Mouse (Mus musculus) cerebellum, postnatal 25 days (tissue): ENCODE data around the gene Dicer1.
"Not testable (repeated sequence)": the region's sequence is repeated elsewhere in the genome, so short reads cannot be mapped to it uniquely, and the experiment has no call there.

Source experiments
- DNase-seq, 2 experiments: peaks; one replicate each; pipeline ENCODE4 v3.0.0; 2021; ENCODE audit warnings: mixed read lengths in 2 of 2

Gene Dicer1

DNA sequence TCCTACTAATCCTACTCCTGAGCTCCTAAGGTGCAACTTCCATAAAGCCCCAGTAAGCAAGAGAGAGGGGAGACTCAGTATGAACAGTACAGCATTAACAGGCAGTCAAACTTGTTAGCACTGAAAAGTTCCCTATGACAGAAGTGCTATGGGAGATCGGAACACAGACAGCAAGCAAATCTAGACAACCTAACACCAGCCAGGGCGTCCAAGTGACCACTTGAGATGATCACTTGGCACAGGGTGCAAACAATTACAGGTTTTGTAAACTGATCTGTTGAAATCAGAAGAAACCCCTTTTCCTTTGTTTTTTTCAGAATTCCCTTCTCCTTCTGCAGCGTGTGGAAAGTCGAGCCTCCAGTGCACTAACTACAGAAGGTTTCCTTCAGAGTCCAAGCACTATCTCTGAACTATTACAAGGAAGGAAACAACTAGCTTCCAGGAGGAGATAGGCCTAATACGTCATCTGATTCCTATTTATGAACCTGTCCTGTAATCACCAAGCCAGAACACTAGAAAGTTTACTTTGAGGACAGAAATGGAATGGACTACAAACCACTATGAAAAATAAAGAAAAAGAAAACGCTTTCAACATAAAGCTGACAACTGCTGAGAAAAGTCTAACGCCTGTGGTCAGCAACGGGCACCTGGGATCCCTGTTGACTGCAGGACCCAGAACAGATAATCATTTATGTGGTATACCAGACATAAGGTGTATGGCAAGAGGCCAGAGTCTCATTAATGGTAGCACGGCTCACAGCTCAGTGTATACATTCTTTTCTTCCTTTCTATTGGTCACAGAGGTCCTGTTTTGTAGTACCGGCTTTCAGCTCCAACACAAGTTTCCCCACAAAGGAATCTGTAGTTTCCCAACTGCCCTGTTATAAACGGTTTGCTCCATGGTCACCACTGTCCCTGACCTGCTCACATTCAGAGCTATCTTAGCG, 10.6 kb downstream of the Dicer1 start:
- no peak for DNase-seq

DNA sequence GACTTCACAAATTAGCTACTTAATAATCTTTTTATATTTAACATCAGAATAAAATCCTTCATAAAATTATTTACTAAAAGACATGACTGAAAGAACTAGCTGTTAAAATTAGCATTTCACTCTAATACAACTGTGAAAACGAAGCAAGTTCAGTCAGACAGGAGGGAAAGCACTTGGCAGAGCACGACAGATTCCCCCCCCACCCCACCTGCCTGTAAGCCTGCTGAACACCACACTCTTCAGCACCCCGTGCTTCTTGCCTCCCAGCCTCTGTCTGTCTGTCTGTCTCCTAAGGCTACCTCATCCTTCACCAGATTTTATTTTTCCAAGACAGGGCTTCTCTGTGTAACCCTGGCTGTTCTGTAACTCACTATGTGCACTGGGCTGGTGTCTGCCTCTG, 12.8 kb downstream of the Dicer1 start:
- DNase-seq, result peak in 1 of 2 experiments; percentile 38

DNA sequence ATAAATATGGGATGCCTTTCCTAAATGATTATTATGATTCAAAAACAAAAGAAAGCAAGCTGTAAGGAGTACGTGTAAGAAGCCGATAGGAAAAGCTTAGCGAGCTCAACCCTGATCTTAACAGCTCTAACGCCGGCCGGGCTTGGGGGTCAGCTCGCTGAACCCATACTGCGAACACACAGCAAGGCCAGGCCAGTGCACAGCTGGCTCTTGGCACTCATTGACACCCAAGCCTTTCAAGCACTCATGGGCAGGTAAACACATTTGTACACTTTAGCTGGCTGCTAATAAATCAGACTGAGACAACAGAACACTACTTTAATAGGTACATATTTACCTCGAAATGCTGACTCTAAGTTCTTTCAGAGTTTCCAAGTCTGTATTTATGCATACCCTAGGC, 13.3 kb downstream of the Dicer1 start:
- DNase-seq, result no peak

DNA sequence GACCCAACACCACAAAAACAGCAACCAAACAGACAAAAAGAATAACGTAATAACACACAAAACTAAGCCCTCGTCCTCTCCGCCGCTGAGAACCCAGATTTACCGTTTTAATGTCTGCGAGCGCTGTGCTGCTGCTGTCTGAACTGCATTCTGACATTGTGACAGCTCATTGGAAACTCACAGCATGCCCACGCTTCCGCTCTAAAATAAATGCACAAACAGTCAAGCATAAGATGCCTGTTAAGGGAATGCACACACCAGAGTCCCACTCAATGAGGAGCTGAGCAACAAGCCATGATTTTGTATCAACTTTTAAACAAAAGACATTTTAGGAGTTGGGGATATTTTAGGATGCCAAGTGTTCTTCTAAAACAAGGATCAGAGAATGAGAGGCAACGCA, 14.1 kb downstream of the Dicer1 start:
- no peak for DNase-seq

DNA sequence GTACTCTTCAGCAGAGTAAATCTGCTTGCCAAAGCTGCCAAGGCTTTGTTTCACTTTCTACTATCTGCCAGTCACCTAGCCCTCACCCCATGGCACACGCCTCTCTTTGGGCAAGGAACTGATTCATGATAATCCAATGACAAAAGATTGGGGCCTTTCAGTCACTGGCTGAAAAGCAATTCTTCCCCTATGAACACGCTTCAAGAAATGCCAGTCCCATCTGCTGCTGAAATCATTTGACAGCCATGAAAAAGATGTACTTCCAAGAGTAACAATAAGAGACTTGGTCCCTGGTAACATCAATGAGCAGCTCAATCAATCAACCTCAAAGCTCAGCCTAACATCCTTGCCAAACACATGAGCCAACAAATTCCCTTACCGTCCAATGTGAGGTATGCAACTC, 15.8 kb downstream of the Dicer1 start:
- no peak for DNase-seq

DNA sequence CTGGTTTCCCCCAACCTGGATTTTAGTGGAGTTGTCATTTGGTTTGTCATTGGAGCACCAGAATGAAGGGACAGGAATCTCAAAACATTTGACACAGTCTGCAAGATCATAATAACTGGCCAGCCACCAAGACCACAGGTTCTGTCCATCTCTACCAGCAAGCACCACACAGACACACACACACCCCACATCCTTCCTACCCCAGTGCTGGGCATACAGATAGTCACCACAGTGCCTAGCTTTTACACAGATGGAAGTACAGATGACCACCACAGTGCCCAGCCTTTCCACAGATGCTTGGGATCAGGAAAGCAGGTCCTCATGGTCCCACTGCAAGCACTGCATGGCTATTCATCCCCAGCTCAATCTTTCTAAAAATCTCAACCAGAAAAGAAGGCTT, 18.6 kb downstream of the Dicer1 start:
- DNase-seq, result no peak

DNA sequence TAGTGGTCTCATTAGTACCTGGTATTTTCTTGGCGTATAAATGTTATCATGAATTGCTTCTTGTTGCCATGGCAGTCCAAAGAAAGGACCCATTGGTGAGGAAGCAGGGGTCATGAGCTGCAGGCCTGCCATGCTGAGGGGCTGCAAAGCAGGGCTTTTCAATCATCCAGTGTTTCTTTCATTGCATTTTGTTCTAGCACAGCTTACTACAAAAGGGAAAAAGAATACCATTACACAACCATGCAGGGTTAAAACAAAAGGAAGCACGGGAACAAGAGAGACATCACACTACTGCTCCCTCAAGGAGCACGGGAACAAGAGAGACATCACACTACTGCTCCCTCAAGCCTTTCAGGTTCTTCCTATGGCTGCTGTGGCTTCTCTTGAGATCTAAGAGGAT, 20.0 kb downstream of the Dicer1 start:
- no peak for DNase-seq

DNA sequence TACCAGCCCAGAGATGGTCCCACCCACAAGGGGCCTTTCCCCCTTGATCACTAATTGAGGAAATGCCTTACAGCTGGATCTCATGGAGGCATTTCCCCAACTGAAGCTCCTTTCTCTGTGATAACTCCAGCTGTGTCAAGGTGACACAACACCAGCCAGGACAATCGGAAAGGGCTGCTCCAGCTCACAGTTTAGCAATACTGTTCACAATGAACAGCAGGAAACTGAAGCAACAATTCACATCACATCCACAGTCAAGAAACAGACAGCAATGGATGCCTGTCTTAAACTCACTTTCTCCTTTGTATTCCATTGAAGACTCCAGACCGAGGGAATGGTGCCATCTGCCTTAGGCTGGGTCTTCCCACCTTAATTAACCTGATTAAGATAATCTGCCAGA, 25.3 kb downstream of the Dicer1 start:
- not testable (repeated sequence) for DNase-seq

DNA sequence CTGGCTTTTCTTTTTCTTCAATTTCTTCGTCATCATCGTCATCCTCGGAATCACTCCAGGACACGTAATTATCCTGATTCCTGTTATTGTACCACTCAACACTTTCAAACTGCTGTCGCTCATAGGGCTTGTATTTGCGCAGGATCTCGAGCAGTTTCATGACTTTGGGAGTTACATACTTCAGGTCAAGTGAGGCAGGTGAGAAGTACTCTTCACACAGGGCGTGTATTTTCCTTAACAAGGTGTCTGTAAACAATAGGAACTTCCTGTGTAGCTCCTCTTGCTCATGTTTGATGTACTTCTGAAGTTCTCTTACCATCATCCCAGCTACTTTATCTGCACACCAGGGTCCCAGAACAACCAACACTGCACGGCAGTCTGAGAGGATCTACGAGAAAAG, 29.7 kb downstream of the Dicer1 start:
- DNase-seq, result no peak

DNA sequence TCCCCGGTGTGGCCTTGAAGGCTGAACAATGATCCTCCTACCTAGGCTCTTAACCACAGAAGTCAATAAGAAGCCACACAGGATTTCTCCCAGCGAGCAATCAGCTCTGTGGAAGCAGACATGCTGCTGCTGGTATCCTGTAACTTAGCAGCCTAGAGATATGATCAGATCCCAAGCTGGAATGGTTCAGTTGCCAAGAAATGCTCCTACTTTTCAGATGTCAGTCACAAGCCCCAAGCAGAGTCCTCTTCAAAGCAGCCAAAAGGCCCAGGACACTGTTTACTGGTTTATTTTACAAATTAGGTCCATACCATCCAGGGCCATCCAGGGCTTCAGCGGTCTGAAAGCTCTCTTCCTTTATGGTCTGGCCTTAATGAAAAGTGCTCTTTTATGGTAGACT, 30.7 kb downstream of the Dicer1 start:
- no peak for DNase-seq

DNA sequence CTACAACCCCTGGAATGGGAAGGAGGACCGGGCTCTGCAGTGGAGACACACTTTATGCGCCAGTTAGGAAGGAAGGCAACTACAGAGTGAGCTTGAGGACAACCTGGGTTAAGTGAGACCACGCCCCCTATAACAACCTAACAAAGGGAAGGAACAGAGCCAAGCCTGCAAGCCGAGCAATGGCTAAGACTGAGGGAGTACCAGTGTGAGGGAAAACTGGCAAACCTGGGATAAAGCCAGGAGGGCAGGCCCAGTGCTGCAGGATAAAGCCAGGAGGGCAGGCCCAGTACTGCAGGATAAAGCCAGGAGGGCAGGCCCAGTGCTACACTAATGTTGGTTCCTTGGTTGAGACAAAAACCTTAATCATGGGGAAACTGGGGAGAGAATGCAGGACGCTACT, 32.8 kb downstream of the Dicer1 start:
- peak in 1 of 2 experiments; percentile 22 for DNase-seq

DNA sequence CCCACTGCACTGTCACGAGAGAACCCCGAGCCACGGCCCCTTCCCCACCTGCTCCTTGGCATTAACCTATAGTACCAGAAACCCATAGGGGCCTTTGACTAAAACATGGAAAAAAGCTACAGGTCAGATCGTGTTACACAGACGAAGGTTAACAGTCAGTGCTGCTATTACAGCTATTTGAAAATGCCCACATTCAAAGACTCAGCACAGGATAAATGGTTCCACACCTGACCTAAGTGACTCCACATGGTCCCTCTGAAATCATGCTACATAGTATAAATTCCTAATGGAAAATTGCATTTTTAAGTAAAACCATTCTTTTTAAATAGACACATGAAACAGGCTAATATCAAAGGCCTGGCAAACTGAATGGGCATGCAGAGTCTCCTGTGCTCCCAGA, 35.3 kb downstream of the Dicer1 start:
- DNase-seq, result no peak

DNA sequence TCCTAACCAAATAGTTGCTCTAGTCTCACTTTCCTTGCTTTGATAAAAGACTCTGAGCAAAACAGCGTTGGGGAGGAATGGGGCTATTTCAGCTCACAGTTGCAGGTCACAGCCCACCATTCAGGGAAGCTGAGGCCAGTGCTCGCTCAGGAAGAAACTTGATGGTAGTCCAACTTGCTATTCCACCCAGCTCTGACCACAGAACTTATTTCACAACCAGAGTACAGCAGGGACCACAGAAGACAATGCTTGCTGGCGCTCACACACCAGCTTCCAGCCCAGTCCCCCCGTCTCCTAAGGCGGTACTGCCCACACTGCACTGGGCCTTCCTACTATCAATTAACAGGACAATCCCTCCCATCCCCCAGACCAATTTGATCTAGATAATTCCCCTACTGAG, 36.3 kb downstream of the Dicer1 start:
- DNase-seq, result no peak

DNA sequence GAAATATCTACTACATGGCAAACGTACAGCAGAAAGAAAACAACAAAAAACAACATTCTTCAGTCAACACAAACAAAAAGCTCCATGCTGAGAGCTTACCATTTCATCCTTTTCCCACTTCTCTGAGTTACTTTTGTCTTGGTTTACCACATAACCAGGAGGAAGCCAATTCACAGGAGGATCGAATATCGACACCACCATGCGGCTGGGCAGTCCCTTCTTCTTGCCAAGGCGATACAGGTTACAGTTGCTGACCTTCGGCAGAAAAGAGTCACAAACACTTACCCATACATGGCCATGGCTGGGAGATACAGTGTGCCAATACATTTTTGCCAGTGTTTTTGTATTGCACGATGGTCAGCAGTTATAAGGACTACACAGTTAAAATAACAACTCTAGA, 51.5 kb downstream of the Dicer1 start:
- no peak for DNase-seq

DNA sequence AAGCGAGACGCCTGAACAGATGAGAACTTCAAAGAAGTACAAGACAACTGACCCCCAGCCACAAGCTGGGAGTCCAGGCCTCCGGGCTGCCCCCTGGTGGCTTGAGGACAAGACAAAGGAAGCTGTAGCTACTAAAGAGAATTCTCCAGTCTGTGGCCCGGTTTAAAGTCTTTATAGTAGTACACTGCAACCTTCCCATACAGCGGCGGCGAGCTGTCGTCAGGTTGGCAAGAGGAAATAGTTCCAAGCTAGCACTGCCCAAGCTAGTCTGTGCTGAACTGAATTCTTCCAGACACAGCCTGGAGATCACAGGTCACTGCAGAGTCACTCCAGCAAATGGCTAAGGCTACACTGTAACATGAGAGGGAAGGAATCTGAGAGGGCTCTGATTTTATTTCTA, 52.0 kb downstream of the Dicer1 start:
- DNase-seq, result peak; percentile 33 to 62

DNA sequence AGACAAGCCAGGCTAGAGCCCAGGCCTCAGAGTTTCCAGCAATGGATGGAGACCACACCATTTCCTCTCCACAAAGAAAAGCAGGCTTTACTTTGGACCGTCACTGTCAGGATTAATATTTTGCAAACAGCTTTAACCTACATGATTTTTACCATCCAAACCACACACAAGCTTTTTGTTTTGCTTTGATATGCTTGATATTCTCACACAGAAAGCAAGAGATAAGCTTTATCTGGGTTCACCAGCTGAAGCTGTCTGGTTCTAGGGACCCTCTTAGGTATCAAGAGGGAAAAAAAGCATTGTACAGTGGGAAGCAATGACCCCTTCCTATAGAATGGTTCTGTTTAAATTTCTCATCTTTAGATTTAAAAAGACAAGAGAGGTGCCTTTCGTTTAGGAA, 56.2 kb downstream of the Dicer1 start:
- DNase-seq, result no peak

DNA sequence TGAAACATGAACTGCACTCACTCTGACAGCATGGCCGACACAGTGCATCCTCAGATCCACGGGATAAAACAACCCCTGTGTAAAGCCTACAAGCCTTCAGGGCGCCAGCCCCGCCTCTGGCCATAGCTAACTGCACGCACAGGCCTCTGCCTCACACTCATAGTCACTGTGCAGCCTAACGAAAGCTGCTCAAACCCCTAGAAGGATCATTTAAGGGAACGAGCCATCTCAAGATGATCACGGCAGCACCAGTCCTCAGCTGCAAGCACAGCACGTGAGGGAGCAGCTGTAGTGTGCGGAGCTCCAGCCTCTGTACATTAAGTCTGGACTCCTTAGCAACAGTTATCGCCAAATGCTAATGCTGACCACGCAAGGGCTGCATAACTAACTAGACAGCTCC, 58.9 kb downstream of the Dicer1 start:
- no peak for DNase-seq

DNA sequence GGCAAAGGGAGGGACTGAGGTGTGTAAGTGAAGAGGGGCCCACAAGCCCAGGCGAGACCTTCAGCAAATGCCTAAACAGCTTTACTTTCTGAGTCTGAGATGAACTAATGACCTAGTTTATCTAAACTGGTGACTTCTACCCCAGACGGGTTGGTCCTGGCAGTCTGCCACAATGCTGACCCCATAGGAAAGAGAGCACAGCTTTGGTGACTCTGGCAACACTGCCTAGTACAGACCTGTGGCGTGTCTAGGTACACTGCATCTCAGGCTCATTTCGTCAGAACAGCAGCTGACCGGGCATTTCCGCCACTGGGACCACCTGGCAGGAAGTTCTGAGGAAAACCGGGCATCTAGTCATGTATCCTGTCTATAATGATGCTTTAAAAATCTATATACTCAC, 61.3 kb downstream of the Dicer1 start:
- DNase-seq, result peak in 1 of 2 experiments; percentile 13

DNA sequence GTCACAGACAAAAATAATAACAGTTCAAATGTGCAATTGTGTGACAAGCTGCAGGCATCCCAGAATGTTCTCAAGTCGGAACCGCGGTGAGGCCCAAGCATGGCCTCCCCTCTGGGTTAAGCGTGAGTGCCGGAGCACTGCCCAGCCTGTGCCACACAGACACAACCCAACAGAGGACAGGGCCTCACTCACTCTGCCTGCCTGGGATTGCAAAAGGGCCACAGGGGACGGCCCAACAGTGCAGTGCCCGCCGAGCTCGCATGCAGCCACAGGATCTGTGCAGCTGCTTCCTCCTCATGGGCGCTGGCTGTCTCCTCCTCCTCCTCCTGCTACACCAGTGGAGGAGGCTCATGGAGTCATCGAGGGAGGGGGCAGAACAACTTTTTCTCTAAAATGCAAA, 62.9 kb downstream of the Dicer1 start:
- DNase-seq, result no peak

DNA sequence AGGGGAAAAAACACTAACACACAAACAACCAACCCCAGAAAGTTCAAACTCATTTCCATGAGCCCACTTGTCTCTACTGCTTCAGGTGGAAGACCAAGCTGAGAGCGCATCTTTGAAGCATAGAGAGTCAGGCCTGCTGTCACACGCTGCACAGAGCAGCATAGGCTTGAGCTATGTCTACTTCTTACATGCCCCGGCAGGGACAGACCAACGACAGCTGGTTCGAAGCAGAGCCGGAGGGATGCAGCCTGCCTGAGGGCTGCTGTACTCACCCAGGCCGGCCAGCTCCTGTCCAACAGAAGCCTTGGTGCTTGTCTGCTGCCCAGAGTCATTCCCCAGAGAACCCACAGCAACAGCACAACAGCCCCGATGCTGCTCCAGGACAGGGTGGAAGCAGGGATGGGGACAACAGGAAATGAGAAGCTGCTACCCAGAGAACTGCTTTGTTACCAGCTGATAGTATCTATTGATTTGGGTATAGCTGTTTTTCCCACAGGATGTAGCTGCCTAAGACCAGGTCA, 67.3 kb downstream of the Dicer1 start:
- DNase-seq, result no peak

DNA sequence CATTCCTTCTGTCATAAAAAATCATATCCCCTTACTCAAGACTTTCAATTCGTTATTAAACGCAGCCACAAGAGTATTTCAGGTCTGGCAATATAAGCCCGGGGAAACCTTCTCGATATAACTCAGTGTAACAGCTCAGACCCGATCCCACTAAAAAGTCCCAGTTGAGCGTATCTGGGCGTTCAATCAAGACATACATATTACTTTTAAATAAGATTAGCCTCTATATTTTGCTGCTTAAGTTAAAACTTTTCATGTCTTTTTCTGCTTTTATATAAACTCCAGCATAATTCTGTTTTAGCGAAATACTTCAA, 72.0 kb downstream of the Dicer1 start:
- no peak for DNase-seq

DNA sequence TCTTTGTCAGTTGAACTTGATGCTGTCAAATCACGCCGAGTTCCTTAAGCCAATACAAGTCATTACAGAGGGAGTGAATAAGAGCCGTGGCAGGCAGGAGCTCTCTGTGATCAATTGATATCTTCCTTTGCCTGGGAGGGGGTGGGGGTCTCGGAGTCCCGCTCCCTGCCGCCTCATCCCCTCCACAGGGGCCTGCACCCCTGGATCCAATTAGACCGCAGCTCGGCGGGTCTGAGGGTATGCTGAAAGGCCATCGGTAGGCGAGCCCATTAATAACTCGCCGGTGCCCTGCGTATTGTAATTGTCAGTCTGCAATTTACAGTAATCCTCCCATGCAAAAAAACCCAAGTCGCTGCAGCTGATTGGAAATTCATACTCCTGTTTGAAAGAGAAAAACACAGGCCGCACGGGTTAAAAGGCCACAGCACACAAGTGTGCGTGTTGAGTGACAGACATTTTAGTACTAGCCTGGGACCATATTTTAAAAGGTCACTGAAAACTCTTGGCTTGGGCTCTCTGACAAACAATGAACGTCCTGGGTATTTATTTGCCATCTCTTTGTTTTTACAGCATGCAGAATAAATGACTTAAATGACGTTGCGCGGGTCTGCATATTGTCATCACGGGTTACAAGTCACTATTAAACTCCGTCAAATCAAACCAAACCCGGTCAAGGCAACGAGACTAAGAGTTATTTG, 72.5 kb downstream of the Dicer1 start:
- no peak for DNase-seq

DNA sequence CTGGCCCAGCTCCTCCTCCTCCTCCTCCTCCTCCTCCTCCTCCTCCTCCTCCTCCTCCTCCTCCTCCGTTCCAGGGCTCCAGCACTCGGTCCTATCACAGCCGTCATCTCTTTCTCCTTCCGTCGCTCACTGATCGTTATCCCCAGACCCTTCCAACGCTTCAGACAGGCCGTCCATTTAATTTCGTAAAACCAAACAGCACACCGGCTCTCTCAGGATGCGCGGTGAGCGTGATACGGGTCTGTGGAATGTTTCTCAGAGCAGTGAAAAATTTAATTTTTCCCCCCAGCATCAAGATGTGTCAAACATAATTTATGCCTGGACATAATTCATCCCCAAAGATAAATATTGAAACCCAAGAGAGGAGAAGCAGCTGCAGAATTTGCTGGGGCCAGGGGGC, 73.3 kb downstream of the Dicer1 start:
- no peak for DNase-seq

DNA sequence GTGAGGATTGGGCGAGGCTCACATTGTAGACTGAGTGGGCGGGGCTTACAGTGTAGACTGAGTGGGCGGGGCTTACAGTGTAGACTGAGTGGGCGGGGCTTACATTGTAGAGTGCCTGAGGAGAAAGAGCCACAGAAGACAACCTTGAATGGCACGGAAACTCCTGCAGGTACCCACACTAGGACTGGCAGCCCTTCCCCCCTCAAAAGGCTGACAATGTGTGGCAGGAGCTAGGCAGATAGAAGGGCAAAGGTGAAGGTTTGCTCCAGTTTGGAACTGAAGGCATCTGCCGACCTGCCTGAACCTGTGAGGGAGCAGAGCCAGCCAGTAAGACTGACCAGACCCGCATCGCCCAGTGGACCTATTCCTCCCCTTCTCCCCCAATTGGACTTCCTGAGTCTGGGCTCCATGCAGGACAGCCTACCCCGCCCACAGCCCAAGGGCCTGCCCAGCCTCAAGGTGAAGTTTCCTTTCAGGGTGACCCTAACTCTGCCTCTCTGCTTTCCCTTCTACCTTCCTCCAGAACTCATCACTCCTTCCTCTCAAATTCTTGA, 74.3 kb downstream of the Dicer1 start:
- DNase-seq, result no peak
